Mouse (Mus musculus) cortical plate, adult 2 months (tissue): ENCODE results near the gene Mcat.

Source experiments
- CTCF ChIP-seq: fragments of 200-500 bp; IDR thresholded peaks from 2 replicates; pipeline ENCODE4 v1.5.1; 2011; ENCODE audit warnings: mild to moderate bottlenecking, control low read depth, low read length; ENCODE audit not compliant: insufficient read depth; ENCODE audit errors: extremely low read depth
- POLR2A ChIP-seq: fragments of 200-500 bp; IDR thresholded peaks from 2 replicates; pipeline ENCODE4 v1.6.1; 2011; ENCODE audit warnings: mild to moderate bottlenecking, low read length, control low read depth; ENCODE audit not compliant: insufficient read depth; ENCODE audit errors: extremely low read depth

GRCm38 (mm10) chr15:83510805-83511405, 52.7 kb downstream of the Mcat start, which contains the start of gene Ttll1:
- no peak for TF ChIP-seq CTCF
- peak; percentile 92 for TF ChIP-seq POLR2A
